Mouse (Mus musculus): Measurements from ENCODE around the gene Pxmp4.
A peak's percentile ranks its signal among the peaks of the same experiment; 100 is the strongest.

- peak; percentile 49 for TF ChIP-seq CTCF (IDR thresholded peaks at IDR 0.05; ENCODE audit: extremely low read depth, insufficient read depth, low read length)
- TF ChIP-seq POLR2A (IDR thresholded peaks at IDR 0.05; ENCODE audit: extremely low read depth, insufficient read depth, low read length), result no peak
Measured at GRCm38 (mm10) chr2:154646634-154647033, 43.1 kb upstream of the Pxmp4 start.
